Mouse (Mus musculus): ENCODE data around the gene Ccl3.

- TF ChIP-seq CTCF (IDR thresholded peaks at IDR 0.05; ENCODE audit: low read depth) (no peak), EP300 (optimal IDR thresholded peaks at IDR 0.05) (no peak)
Measured at GRCm38 (mm10) chr11:83634425-83634824, 14.7 kb downstream of the Ccl3 start.

Data from stomach, postnatal 0 days (tissue).